Mouse (Mus musculus): ENCODE data around the gene Tsc22d2. TPM values are rescaled to one million over a fixed set of nuclear protein-coding genes. Genes with fewer than 3 reads are reported as not detected.
A peak's percentile ranks its signal among the peaks of the same experiment; 100 is the strongest.

The Tsc22d2 gene
- polyA plus RNA-seq, 1 experiment from 2014 or later: 8.9 TPM

GRCm38 (mm10) chr3:58508020-58508750 is 93.7 kb downstream of the Tsc22d2 start:
- Histone ChIP-seq H3K27ac (ENCODE audit: low read length) (no peak overlapping the region), H3K4me1 (ENCODE audit: insufficient read depth, low read depth, low read length) (no peaks in the 10 kb centered on the region), H3K27me3 (replicated peaks; ENCODE audit: insufficient read depth, low read length) (no peaks in the 10 kb centered on the region), H3K4me3 (ENCODE audit: low read depth, low read length) (no peak overlapping the region), H3K9ac (replicated peaks; ENCODE audit: low read depth) (no peak overlapping the region), H3K9me3 (ENCODE audit: low read length) (no peaks in the 10 kb centered on the region), H3K36me3 (ENCODE audit: insufficient read depth, low read length) (no peaks in the 10 kb centered on the region), H3K4me2 (replicated peaks; ENCODE audit: low read depth, low read length) (no peak overlapping the region)
- peak; percentile 16; the same call in 1 of the 2 replicates for ATAC-seq
- 73% methylated on average over 7 of the region's 7 CpGs for WGBS
- TF ChIP-seq CTCF (IDR thresholded peaks at IDR 0.05) (no peak), EP300 (IDR thresholded peaks at IDR 0.05) (no peak)
- DNase-seq (ENCODE audit: low spot score): peak; percentile 48

GRCm38 (mm10) chr3:58511581-58511980 is 97.1 kb downstream of the Tsc22d2 start:
- no peak overlapping the region for H3K4me2 ChIP-seq (replicated peaks; ENCODE audit: low read depth, low read length)
- H3K27ac ChIP-seq (ENCODE audit: low read length): no peak overlapping the region
- no peaks in the 10 kb centered on the region for H3K4me1 ChIP-seq (ENCODE audit: insufficient read depth, low read depth, low read length)
- DNase-seq (ENCODE audit: low spot score) (peak; percentile 14), ATAC-seq (no peak; the same call in 1 of the 2 replicates)
- H3K9ac ChIP-seq (replicated peaks; ENCODE audit: low read depth): no peak overlapping the region
- no peaks in the 10 kb centered on the region for H3K9me3 ChIP-seq (ENCODE audit: low read length)
- no peak overlapping the region for H3K4me3 ChIP-seq (ENCODE audit: low read depth, low read length)
- no peaks in the 10 kb centered on the region for H3K27me3 ChIP-seq (replicated peaks; ENCODE audit: insufficient read depth, low read length)
- TF ChIP-seq CTCF (IDR thresholded peaks at IDR 0.05) (peak; percentile 62), EP300 (IDR thresholded peaks at IDR 0.05) (no peak)
- H3K36me3 ChIP-seq (ENCODE audit: insufficient read depth, low read length): no peaks in the 10 kb centered on the region

GRCm38 (mm10) chr3:58512740-58513139 is 98.2 kb downstream of the Tsc22d2 start:
- DNase-seq (ENCODE audit: low spot score) (peak; percentile 61), ATAC-seq (peak; percentile 77)
- Histone ChIP-seq H3K27me3 (replicated peaks; ENCODE audit: insufficient read depth, low read length) (no peaks in the 10 kb centered on the region), H3K4me1 (ENCODE audit: insufficient read depth, low read depth, low read length) (no peaks in the 10 kb centered on the region), H3K36me3 (ENCODE audit: insufficient read depth, low read length) (no peaks in the 10 kb centered on the region), H3K27ac (ENCODE audit: low read length) (no peak overlapping the region), H3K9ac (replicated peaks; ENCODE audit: low read depth) (no peak overlapping the region), H3K4me2 (replicated peaks; ENCODE audit: low read depth, low read length) (no peak overlapping the region), H3K9me3 (ENCODE audit: low read length) (no peaks in the 10 kb centered on the region), H3K4me3 (ENCODE audit: low read depth, low read length) (no peak overlapping the region)
- 43% methylated on average over 3 of the region's 3 CpGs for WGBS
- TF ChIP-seq CTCF (IDR thresholded peaks at IDR 0.05) (no peak), EP300 (IDR thresholded peaks at IDR 0.05) (peak; percentile 62)

GRCm38 (mm10) chr3:58513483-58513882 is 99.0 kb downstream of the Tsc22d2 start:
- H3K9me3 ChIP-seq (ENCODE audit: low read length): no peaks in the 10 kb centered on the region
- H3K4me2 ChIP-seq (replicated peaks; ENCODE audit: low read depth, low read length): no peak overlapping the region
- 69% methylated on average over 4 of the region's 4 CpGs for WGBS
- no peak overlapping the region for H3K9ac ChIP-seq (replicated peaks; ENCODE audit: low read depth)
- no peaks in the 10 kb centered on the region for H3K36me3 ChIP-seq (ENCODE audit: insufficient read depth, low read length)
- ATAC-seq (no peak), DNase-seq (ENCODE audit: low spot score) (no peak)
- no peaks in the 10 kb centered on the region for H3K4me1 ChIP-seq (ENCODE audit: insufficient read depth, low read depth, low read length)
- no peak overlapping the region for H3K4me3 ChIP-seq (ENCODE audit: low read depth, low read length)
- TF ChIP-seq EP300 (IDR thresholded peaks at IDR 0.05) (no peak), CTCF (IDR thresholded peaks at IDR 0.05) (no peak)
- no peak overlapping the region for H3K27ac ChIP-seq (ENCODE audit: low read length)
- H3K27me3 ChIP-seq (replicated peaks; ENCODE audit: insufficient read depth, low read length): no peaks in the 10 kb centered on the region

- DNase-seq (ENCODE audit: low spot score): no peak
- WGBS: 46% methylated on average over 1 of the region's 1 CpGs
- Histone ChIP-seq H3K9ac (replicated peaks; ENCODE audit: low read depth) (no peak overlapping the region), H3K4me3 (ENCODE audit: low read depth, low read length) (no peak overlapping the region), H3K27ac (ENCODE audit: low read length) (no peak overlapping the region), H3K9me3 (ENCODE audit: low read length) (no peaks in the 10 kb centered on the region), H3K36me3 (ENCODE audit: insufficient read depth, low read length) (no peaks in the 10 kb centered on the region), H3K4me2 (replicated peaks; ENCODE audit: low read depth, low read length) (no peak overlapping the region), H3K4me1 (ENCODE audit: insufficient read depth, low read depth, low read length) (no peaks in the 10 kb centered on the region), H3K27me3 (replicated peaks; ENCODE audit: insufficient read depth, low read length) (no peaks in the 10 kb centered on the region)
- TF ChIP-seq EP300 (IDR thresholded peaks at IDR 0.05) (no peak), CTCF (IDR thresholded peaks at IDR 0.05) (no peak)
- no peak for ATAC-seq
Measured at GRCm38 (mm10) chr3:58515947-58516601, 101.6 kb downstream of the Tsc22d2 start.

Other genes starting within 250 kb of the Tsc22d2 start
- gene Eif2a, start 111.1 kb downstream of the Tsc22d2 start, polyA plus RNA-seq (2015; fragmentation: Nextera tagmentation; extraction: Ambion mirVana): 25.7 and 28.7 TPM in 2 replicates
- 117 and 126 TPM in 2 replicates for gene Serp1, start 111.2 kb downstream of the Tsc22d2 start, polyA plus RNA-seq (2015; fragmentation: Nextera tagmentation; extraction: Ambion mirVana)
- 15.1 and 18.9 TPM in 2 replicates for gene Selenot, start 161.9 kb downstream of the Tsc22d2 start, polyA plus RNA-seq (2015; fragmentation: Nextera tagmentation; extraction: Ambion mirVana)
- 0.06 TPM in 1 of 2 replicates, not detected in the other for gene Erich6, start 222.5 kb downstream of the Tsc22d2 start, polyA plus RNA-seq (2015; fragmentation: Nextera tagmentation; extraction: Ambion mirVana)